Mouse (Mus musculus) kidney, postnatal 14 days (tissue): ENCODE data around the gene Dnaja4.
A peak's percentile ranks its signal among the peaks of the same experiment; 100 is the strongest.

Experiments
- DNase-seq: peaks from one replicate; pipeline ENCODE4 v3.0.0; 2022; ENCODE audit warnings: mixed read lengths

Dnaja4 gene

GRCm38 (mm10) chr9:54700174-54700475 is 1.5 kb downstream of the Dnaja4 start:
- no peak for DNase-seq

GRCm38 (mm10) chr9:54700746-54701145 is 2.1 kb downstream of the Dnaja4 start:
- no peak for DNase-seq

GRCm38 (mm10) chr9:54702581-54702980 is 3.9 kb downstream of the Dnaja4 start:
- DNase-seq, result no peak

- no peak for DNase-seq
Observed at GRCm38 (mm10) chr9:54704361-54704760, 5.7 kb downstream of the Dnaja4 start.

GRCm38 (mm10) chr9:54705561-54705960 is 6.9 kb downstream of the Dnaja4 start:
- DNase-seq, result no peak

- no peak for DNase-seq
Observed at GRCm38 (mm10) chr9:54707288-54707999, 8.8 kb downstream of the Dnaja4 start.

GRCm38 (mm10) chr9:54708085-54708484 is 9.4 kb downstream of the Dnaja4 start:
- DNase-seq, result no peak

GRCm38 (mm10) chr9:54715776-54716175 is 17.1 kb downstream of the Dnaja4 start:
- peak; percentile 16 for DNase-seq

- no peak for DNase-seq
Observed at GRCm38 (mm10) chr9:54717527-54717926, 18.9 kb downstream of the Dnaja4 start.

GRCm38 (mm10) chr9:54722156-54722555 is 23.5 kb downstream of the Dnaja4 start:
- DNase-seq, result no peak

- no peak for DNase-seq
Observed at GRCm38 (mm10) chr9:54722596-54722995, 23.9 kb downstream of the Dnaja4 start.

- DNase-seq, result no peak
Observed at GRCm38 (mm10) chr9:54726315-54726714, 27.6 kb downstream of the Dnaja4 start.

- no peak for DNase-seq
Observed at GRCm38 (mm10) chr9:54732122-54732521, 33.4 kb downstream of the Dnaja4 start.

GRCm38 (mm10) chr9:54733921-54734638 is 35.4 kb downstream of the Dnaja4 start, which contains the start of gene Wdr61:
TSS of gene Wdr61 (minus strand) at chr9:54734519.
- DNase-seq, result peak; percentile 98

GRCm38 (mm10) chr9:54734639-54735252 is 36.1 kb downstream of the Dnaja4 start:
- DNase-seq, result no peak

GRCm38 (mm10) chr9:54736284-54736701 is 37.6 kb downstream of the Dnaja4 start:
- peak; percentile 39 for DNase-seq

GRCm38 (mm10) chr9:54738376-54738775 is 39.7 kb downstream of the Dnaja4 start:
- DNase-seq, result peak; percentile 64

GRCm38 (mm10) chr9:54743891-54744290 is 45.2 kb downstream of the Dnaja4 start:
- no peak for DNase-seq

GRCm38 (mm10) chr9:54745740-54746370 is 47.2 kb downstream of the Dnaja4 start:
- no peak for DNase-seq

- no peak for DNase-seq
Observed at GRCm38 (mm10) chr9:54750215-54750981, 51.7 kb downstream of the Dnaja4 start.

- no peak for DNase-seq
Observed at GRCm38 (mm10) chr9:54751684-54752083, 53.0 kb downstream of the Dnaja4 start.

GRCm38 (mm10) chr9:54752201-54752943 is 53.7 kb downstream of the Dnaja4 start:
- DNase-seq, result peak; percentile 44
